Mouse (Mus musculus) stomach, embryonic 15.5 days (tissue): Measurements from ENCODE around the gene Ndufb3. TPM values are rescaled to one million over a fixed set of nuclear protein-coding genes. Genes with fewer than 3 reads are reported as not detected.
A peak's percentile ranks its signal among the peaks of the same experiment; 100 is the strongest.
"Not testable (repeated sequence)": the region's sequence is repeated elsewhere in the genome, so short reads cannot be mapped to it uniquely, and the experiment has no call there.

Experiments used
- ATAC-seq: fragments of 200-750 bp; cut with Nextera tagmentation; 2 replicates; pipeline ENCODE4 v1.8.0; 2017; ENCODE audit warnings: low read depth, moderate number of reproducible peaks, moderate TSS enrichment; ENCODE audit not compliant: insufficient read depth, low FRiP score
- H3K27ac ChIP-seq: fragments of 300-500 bp; sonication (generic); 2 replicates; pipeline ENCODE4 v1.5.1; 2015; ENCODE audit warnings: mild to moderate bottlenecking, inconsistent platforms
- H3K27me3 ChIP-seq: fragments of 300-500 bp; sonication (generic); replicated peaks from 2 replicates; pipeline ENCODE4 v1.6.1; 2015; ENCODE audit warnings: inconsistent platforms
- H3K36me3 ChIP-seq: fragments of 300-500 bp; sonication (generic); 2 replicates; pipeline ENCODE4 v1.6.1; 2015; ENCODE audit warnings: inconsistent platforms
- H3K4me1 ChIP-seq: fragments of 300-500 bp; sonication (generic); 2 replicates; pipeline ENCODE4 v1.6.1; 2015; ENCODE audit warnings: inconsistent platforms
- H3K4me2 ChIP-seq: fragments of 300-500 bp; sonication (generic); 2 replicates; pipeline ENCODE4 v1.6.1; 2015; ENCODE audit warnings: mild to moderate bottlenecking, inconsistent platforms
- H3K4me3 ChIP-seq: fragments of 300-500 bp; sonication (generic); replicated peaks from 2 replicates; pipeline ENCODE4 v1.5.1; 2015; ENCODE audit warnings: inconsistent platforms
- H3K9ac ChIP-seq: fragments of 300-500 bp; sonication (generic); 2 replicates; pipeline ENCODE4 v1.6.1; 2015; ENCODE audit warnings: inconsistent platforms
- H3K9me3 ChIP-seq: fragments of 300-500 bp; sonication (generic); 2 replicates; pipeline ENCODE4 v1.6.1; 2016; ENCODE audit warnings: inconsistent platforms
- WGBS: fragments of 180-500 bp; shearing (Covaris S2); methylation state at CpG from one replicate; pipeline ENCODE4 v1.1.7; 2015; 5-methylcytosine and 5-hydroxymethylcytosine counted together
- polyA plus RNA-seq: library from polyadenylated mRNA; unstranded; fragments of >200 nt; fragmentation: Nextera tagmentation; extraction: Ambion mirVana; gene quantifications from 2 replicates; pipeline ENCODE4 v1.2.1, GENCODE M21; 2015

Gene Ndufb3
- polyA plus RNA-seq, 1 experiment from 2014 or later: 178 TPM

- WGBS: 5% methylated on average over 35 of the region's 36 CpGs
- ATAC-seq: peak; percentile 40
- Histone ChIP-seq H3K27ac (peak overlapping the region; percentile 48), H3K9me3 (no peaks in the 10 kb centered on the region), H3K4me3 (peak overlapping the region; percentile 85), H3K4me1 (peaks cover 3% of the 10 kb centered on the region; the same call in 1 of the 2 replicates), H3K9ac (peak overlapping the region; percentile 77), H3K27me3 (no peaks in the 10 kb centered on the region), H3K4me2 (peak overlapping the region; percentile 78), H3K36me3 (no peaks in the 10 kb centered on the region)
Observed at GRCm38 (mm10) chr1:58585373-58586170, 612 bp upstream of the Ndufb3 start.

- ATAC-seq: no peak
- peaks cover 3% of the 10 kb centered on the region; the same call in 1 of the 2 replicates for H3K4me1 ChIP-seq
- H3K27ac ChIP-seq: no peak overlapping the region
- H3K9ac ChIP-seq: no peak overlapping the region
- H3K27me3 ChIP-seq: no peaks in the 10 kb centered on the region
- no peaks in the 10 kb centered on the region for H3K9me3 ChIP-seq
- 65% methylated on average over 1 of the region's 1 CpGs for WGBS
- 0 out of 2 replicates have a peak overlapping the region, but pooled peaks have one; percentile 4 for H3K4me3 ChIP-seq
- H3K4me2 ChIP-seq: peak overlapping the region; percentile 59
- no peaks in the 10 kb centered on the region for H3K36me3 ChIP-seq
Observed at GRCm38 (mm10) chr1:58587491-58587890, 1.3 kb downstream of the Ndufb3 start.

- Histone ChIP-seq H3K4me3 (no peak overlapping the region), H3K9me3 (no peaks in the 10 kb centered on the region), H3K36me3 (no peaks in the 10 kb centered on the region), H3K27me3 (no peaks in the 10 kb centered on the region), H3K4me1 (no peaks in the 10 kb centered on the region), H3K27ac (no peak overlapping the region), H3K9ac (no peak overlapping the region), H3K4me2 (no peak overlapping the region)
- no peak for ATAC-seq
- 78% methylated on average over 4 of the region's 4 CpGs for WGBS
Observed at GRCm38 (mm10) chr1:58602681-58603080, 16.5 kb downstream of the Ndufb3 start.

DNA sequence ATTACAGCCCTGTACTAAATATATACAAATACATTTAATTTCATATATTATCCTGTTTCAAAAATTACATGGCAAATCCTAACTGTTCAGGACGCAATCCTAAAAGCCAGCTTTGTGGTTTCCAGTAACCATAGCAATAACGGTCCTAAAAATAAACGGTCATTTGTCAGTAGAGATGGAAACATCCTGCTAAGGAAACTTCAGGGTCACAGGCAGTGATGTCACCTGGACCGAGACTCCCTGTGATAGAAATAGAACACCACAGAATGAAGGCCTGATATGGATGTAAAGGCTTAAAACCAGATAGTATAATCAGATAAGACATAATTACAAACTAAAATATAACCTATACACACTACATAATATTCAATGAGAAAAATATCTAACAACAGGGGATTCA lies 17.6 kb downstream of the Ndufb3 start:
- H3K27me3 ChIP-seq: no peaks in the 10 kb centered on the region
- H3K4me2 ChIP-seq: no peak overlapping the region
- no peaks in the 10 kb centered on the region for H3K4me1 ChIP-seq
- no peaks in the 10 kb centered on the region for H3K36me3 ChIP-seq
- H3K9ac ChIP-seq: no peak overlapping the region
- H3K4me3 ChIP-seq: no peak overlapping the region
- WGBS: 35% methylated on average over 4 of the region's 4 CpGs
- no peaks in the 10 kb centered on the region for H3K9me3 ChIP-seq
- no peak overlapping the region for H3K27ac ChIP-seq
- no peak for ATAC-seq

GRCm38 (mm10) chr1:58609591-58609990 lies 23.4 kb downstream of the Ndufb3 start:
- not testable (repeated sequence) for H3K4me2 ChIP-seq, H3K4me3 ChIP-seq, H3K4me1 ChIP-seq, H3K27me3 ChIP-seq, ATAC-seq, H3K9ac ChIP-seq, H3K9me3 ChIP-seq, H3K36me3 ChIP-seq, H3K27ac ChIP-seq
- WGBS: 76% methylated on average over 5 of the region's 5 CpGs

DNA sequence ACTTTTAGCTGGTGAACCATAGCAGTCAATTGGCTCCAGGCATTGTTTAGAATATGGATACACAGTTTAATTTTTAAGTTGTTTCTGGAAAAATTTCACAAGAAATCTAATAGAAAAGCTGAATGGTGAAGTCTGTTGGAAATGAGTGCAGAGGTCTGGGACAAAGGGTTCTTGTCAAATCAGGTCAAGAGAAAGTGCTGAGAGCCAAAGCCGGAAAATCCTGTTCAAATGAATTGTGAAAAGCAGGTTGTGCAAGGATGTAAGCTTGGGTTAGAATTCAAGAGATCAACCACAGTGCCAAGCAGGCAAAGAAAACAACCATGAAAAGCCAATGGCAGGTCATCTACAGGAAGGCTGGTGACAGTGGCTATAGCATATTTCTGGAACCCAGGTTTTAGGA lies 24.0 kb downstream of the Ndufb3 start:
- no peak overlapping the region for H3K9ac ChIP-seq
- H3K27ac ChIP-seq: no peak overlapping the region
- H3K27me3 ChIP-seq: no peaks in the 10 kb centered on the region
- H3K36me3 ChIP-seq: no peaks in the 10 kb centered on the region
- H3K4me1 ChIP-seq: 0 out of 2 replicates have a peak, but pooled peaks cover 4% of the 10 kb centered on the region
- WGBS: 68% methylated on average over 1 of the region's 1 CpGs
- no peak overlapping the region for H3K4me2 ChIP-seq
- no peak overlapping the region for H3K4me3 ChIP-seq
- no peak for ATAC-seq
- H3K9me3 ChIP-seq: no peaks in the 10 kb centered on the region

GRCm38 (mm10) chr1:58610611-58611010 lies 24.4 kb downstream of the Ndufb3 start:
- H3K27ac ChIP-seq: no peak overlapping the region
- H3K4me2 ChIP-seq: no peak overlapping the region
- H3K4me3 ChIP-seq: no peak overlapping the region
- ATAC-seq: no peak
- H3K27me3 ChIP-seq: no peaks in the 10 kb centered on the region
- no peaks in the 10 kb centered on the region for H3K9me3 ChIP-seq
- H3K9ac ChIP-seq: no peak overlapping the region
- no peaks in the 10 kb centered on the region for H3K36me3 ChIP-seq
- H3K4me1 ChIP-seq: 0 out of 2 replicates have a peak, but pooled peaks cover 4% of the 10 kb centered on the region
- WGBS: 10% methylated on average over 1 of the region's 1 CpGs

GRCm38 (mm10) chr1:58613786-58614185 lies 27.6 kb downstream of the Ndufb3 start:
- H3K9ac ChIP-seq: no peak overlapping the region
- H3K27me3 ChIP-seq: no peaks in the 10 kb centered on the region
- no peaks in the 10 kb centered on the region for H3K36me3 ChIP-seq
- ATAC-seq: no peak
- H3K4me1 ChIP-seq: 0 out of 2 replicates have a peak, but pooled peaks cover 4% of the 10 kb centered on the region
- H3K9me3 ChIP-seq: no peaks in the 10 kb centered on the region
- H3K27ac ChIP-seq: no peak overlapping the region
- H3K4me2 ChIP-seq: no peak overlapping the region
- no peak overlapping the region for H3K4me3 ChIP-seq
- 54% methylated on average over 6 of the region's 6 CpGs for WGBS

DNA sequence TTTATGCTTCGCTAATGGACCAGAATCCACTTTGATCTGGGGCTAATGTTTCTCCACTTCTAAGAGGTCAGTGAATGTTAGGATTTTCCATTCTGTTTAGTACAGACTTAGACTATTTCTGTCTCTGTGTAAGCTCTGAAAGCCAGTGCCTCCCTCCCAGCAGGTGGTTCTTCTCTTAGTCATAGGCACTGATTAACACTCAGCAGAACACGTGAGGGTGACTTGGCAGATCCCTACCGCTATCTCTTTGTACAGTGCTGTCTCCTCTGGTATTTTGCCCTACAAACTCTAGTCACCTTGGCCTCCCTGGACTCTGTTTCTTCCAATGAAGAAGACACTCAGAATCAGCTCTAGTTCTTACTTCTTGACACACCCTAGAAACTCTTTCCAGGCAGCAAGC lies 28.2 kb downstream of the Ndufb3 start:
- Histone ChIP-seq H3K36me3 (no peaks in the 10 kb centered on the region), H3K4me3 (no peak overlapping the region), H3K9me3 (no peaks in the 10 kb centered on the region), H3K4me1 (0 out of 2 replicates have a peak, but pooled peaks cover 4% of the 10 kb centered on the region), H3K9ac (no peak overlapping the region), H3K27ac (peak overlapping the region; percentile 57), H3K27me3 (no peaks in the 10 kb centered on the region), H3K4me2 (no peak overlapping the region)
- WGBS: 45% methylated on average over 3 of the region's 3 CpGs
- peak; percentile 71 for ATAC-seq

DNA sequence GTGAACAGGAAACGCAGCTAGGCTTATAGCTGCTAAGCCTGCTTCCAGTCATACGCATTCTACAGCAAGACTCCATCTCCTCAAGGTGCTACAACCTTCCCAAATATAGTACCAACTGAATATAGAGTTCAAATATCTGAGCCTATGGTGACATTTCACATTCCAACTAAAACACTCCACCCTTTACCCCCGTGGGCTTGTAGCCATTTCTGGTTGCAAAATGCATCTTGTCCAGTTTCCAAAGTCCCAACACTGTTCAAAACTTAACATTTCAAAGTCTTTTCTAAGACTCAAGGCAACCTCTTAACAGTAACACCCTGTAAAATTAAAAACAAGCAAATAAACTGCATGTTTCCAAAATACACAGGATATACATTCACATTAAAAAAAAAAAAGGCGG lies 29.0 kb downstream of the Ndufb3 start:
- Histone ChIP-seq H3K9me3 (no peaks in the 10 kb centered on the region), H3K27ac (no peak overlapping the region)
- ATAC-seq: no peak

GRCm38 (mm10) chr1:58616176-58616575 lies 30.0 kb downstream of the Ndufb3 start:
- Histone ChIP-seq H3K4me2 (no peak overlapping the region), H3K4me3 (no peak overlapping the region), H3K27me3 (no peaks in the 10 kb centered on the region), H3K9ac (no peak overlapping the region), H3K27ac (no peak overlapping the region), H3K4me1 (0 out of 2 replicates have a peak, but pooled peaks cover 4% of the 10 kb centered on the region), H3K36me3 (no peaks in the 10 kb centered on the region), H3K9me3 (no peaks in the 10 kb centered on the region)
- no peak for ATAC-seq
- 65% methylated on average over 3 of the region's 3 CpGs for WGBS

More for the DNA sequence above, 29.0 kb downstream of the Ndufb3 start:
- Histone ChIP-seq H3K4me3 (no peak overlapping the region), H3K9ac (no peak overlapping the region), H3K36me3 (no peaks in the 10 kb centered on the region), H3K4me1 (0 out of 2 replicates have a peak, but pooled peaks cover 4% of the 10 kb centered on the region), H3K27me3 (no peaks in the 10 kb centered on the region), H3K4me2 (no peak overlapping the region)
- WGBS: 79% methylated on average over 4 of the region's 4 CpGs

- 39% methylated on average over 5 of the region's 5 CpGs for WGBS
- Histone ChIP-seq H3K4me3 (no peak overlapping the region), H3K36me3 (no peaks in the 10 kb centered on the region), H3K27ac (no peak overlapping the region), H3K9me3 (no peaks in the 10 kb centered on the region), H3K9ac (no peak overlapping the region), H3K27me3 (no peaks in the 10 kb centered on the region), H3K4me1 (0 out of 2 replicates have a peak, but pooled peaks cover 4% of the 10 kb centered on the region), H3K4me2 (no peak overlapping the region)
- no peak for ATAC-seq
Observed at GRCm38 (mm10) chr1:58617076-58617475, 30.9 kb downstream of the Ndufb3 start.
